Mouse (Mus musculus): Measurements from ENCODE around the gene Dapk2. TPM values are rescaled to one million over a fixed set of nuclear protein-coding genes. Genes with fewer than 3 reads are reported as not detected.

Dapk2 gene
- total RNA-seq (2022), result 1 to 10 TPM in 1 of 4 experiments, under 1 TPM in 3; 0.43 to 1.5 (median 0.69) TPM

DNA sequence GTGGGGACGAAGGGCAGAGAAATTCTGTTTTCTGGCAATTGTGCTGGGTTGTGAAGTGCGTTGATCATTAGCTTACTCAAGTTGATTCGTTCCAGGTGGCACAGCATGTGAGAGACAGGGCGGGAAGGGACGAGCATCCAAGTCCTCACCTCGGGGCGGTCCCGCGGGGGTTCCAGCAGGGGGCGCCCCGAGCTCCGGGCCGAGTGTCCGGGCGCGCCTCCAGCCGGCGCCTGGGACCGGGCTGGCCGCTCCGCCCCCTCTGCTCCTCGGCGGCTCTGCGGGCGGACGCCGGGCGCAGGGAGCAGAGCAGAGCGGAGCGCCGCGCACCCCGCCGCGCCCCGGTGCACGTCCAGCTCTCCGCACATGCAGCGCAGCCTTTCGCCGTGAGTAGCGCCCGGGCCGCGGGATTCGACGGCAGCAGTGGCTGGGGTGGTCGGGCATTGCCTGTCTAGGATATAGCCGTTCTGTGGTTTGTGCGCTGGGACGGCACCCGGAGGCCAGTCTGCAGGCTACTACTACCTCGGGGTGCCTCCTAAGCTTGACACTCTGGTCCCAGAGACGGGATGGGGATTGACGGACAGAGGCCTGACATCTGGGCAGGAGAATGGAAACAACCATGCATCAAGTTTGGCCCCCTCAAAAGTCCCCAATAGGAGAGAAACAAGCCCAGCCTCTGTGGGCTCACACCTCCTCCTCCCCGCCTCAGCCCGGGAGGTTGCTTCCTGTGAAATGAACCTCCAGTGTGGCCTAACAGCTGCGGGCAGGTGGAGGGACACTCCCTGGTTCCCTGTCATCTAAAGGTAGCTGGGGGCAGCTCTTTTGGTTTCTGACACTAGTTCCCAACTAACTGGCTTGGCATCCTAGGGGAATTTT is at the start of gene Dapk2:
Gene Dapk2, plus strand, starts transcription at position 266 of the 873 bp plus-strand sequence.
- peak in 1 of 2 experiments; percentile 52 for DNase-seq (ENCODE audit: low spot score in 2 of 2)

DNA sequence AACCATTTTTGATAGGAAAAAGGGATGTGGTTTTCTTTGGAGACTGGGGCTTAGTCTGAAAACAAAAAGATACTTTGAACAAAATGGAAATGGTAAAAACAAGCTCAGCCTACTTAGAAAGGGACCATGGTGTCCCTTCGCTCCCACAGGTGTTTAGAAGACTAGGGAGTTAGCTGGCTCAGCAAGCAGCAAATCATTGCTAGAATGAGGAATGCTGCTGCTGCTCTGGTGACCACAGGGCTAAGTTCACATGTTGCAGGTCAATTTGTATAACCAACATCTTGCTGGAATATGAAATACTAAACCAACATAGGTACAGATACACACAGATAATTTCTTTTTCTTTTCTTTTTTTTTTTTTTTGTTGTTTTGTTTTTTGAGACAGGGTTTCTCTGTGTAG is 48.4 kb upstream of the Dapk2 start:
- no peak for DNase-seq (ENCODE audit: low spot score in 2 of 2)

DNA sequence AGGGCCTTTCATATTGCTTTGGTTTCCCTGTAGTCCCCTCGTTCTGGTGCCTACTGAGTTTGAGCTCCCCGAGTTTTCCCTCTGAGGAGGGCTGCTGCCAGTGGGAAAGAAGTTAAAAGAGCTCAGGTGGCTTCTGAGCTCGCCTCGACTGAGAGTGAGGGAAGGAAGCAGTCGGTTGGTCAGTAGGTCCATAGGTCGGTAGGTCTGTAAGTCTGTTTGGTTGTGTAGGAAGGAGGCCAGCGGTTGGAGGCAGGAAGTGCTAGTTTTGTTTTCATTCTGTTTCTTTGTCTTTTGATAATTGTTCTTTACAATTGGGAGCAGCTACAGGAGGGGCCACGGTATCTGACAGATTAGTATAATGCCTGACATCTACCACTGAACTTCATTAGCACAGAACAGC is 47.9 kb upstream of the Dapk2 start:
- DNase-seq (ENCODE audit: low spot score in 2 of 2), result no peak

DNA sequence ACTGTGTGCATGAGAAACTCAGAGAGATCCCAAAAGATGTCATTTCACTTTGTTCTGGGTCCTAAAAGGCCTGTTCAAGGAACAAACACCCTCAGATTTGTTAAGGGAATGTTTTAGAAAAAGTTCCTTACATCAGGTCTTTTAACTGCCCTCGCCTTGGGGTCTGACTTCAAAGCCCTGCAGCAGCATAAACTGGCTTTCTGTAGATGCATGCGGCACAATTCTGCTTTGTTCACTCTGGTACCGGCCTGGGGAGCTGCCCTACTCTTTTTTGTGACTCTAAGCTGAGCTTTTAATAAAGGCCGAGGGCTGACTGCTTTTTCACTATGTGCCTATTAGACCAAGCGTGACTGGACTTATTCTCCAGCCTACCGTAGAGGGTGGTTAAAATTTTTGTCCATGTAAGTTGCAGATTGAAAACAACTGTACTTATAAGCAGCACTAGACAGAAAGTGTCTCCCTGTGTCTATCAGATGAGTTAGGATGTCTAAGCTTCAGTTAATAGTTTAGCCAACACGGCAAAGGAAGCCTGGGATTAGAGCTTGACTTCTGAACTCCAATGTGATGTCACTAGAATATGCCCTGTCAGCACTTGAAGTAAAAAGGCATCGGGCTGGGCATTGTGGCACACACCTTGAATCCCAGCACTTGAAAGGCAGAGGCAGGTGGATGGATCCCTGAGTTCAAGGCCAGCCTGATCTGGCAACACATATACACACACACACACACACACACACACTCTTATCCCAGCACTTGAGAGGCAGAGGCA is 47.2 kb upstream of the Dapk2 start:
- DNase-seq (ENCODE audit: low spot score in 2 of 2), result no peak

DNA sequence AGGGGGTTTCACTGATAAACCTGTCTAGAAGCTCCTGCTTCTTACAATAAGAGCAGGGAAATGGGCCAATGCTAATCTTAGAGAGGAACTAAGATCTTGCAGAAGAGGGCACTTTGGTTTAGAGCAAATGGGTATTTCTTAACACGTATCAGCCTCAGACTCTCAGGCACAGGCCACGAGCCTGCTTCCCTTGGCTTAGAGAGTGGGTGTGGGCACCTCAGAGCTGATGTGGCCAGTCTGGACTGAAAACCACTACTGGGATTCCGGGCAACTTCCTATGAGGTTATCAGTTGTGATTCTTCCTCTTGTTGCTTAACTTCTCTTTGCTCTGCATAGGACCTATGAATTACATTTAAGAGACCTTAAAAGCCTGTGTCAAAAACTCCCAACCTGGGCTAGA is 43.7 kb upstream of the Dapk2 start:
- no peak for DNase-seq (ENCODE audit: low spot score in 2 of 2)

DNA sequence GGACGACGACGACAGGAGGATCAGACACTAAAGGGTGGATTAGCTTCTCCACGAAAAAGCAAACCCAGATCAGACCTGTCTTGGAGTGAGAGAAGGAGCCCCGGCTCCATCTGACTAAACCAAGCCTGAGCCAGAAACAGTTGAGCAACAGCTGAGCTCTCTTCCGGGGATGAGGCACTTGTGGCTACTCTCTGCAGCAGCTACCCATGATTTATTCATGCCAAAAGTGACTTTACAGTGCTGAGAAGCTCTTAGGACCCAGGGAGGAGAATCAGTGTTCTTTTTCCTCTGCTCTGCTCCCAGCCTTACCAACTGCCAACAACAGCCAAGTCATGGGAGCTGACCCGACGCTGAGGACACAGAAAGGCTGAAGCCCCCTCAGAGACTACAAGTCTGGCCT is 41.1 kb upstream of the Dapk2 start:
- no peak for DNase-seq (ENCODE audit: low spot score in 2 of 2)

DNA sequence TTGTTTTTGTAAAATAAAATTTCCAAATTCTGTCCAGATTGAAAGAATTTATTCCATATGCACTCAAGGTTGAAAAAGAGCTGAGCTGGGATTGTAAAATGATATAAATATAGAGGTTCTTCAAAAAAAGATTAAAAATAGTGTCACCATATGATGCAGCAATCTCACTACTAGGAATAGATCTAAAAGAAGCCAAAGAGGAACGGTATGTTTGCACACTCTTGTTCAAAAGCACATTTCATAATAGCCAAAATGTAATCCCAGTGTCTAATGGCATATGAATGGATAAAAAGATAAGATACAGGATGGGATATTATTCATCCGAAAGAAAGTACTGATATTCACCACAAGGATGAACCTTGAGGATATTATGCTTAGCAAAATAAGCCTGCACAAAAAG is 38.5 kb upstream of the Dapk2 start:
- DNase-seq (ENCODE audit: low spot score in 2 of 2), result no peak

DNA sequence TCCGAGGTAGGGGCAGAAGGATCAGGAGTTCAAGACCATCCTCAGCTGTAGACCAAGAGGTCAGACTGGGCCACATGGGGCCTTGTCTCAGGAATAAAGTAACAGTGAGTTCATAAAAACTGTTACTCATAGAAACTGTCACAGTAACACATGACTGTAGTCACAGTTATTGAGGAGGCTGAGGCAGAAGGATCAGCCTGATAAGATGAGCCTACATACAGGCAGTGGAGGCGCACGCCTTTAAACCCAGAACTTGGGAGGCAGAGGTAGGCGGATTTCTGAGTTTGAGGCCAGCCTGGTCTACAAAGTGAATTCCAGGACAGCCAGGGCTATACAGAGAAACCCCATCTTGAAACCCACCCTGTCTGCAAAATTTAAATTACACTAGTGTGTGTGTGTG is 37.9 kb upstream of the Dapk2 start:
- no peak for DNase-seq (ENCODE audit: low spot score in 2 of 2)

DNA sequence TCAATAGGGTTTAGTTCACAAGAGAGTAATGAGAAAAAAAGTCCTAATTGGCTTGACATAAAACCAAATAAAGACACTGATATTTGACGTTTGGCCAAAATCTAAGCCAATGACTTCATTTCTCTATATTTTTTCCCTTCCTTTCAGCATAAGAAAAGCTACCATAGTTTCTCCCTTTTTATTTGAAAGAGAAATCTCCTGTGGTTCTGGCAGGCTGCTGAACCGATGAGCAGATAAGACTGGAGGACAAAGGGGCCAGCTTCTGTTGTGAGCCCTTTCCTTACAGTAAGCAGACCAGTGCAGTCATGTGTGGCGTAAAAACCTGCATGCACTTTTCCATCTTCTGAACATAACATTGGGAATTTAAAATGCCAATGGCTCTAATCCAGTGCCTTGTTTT is 37.1 kb upstream of the Dapk2 start:
- DNase-seq (ENCODE audit: low spot score in 2 of 2), result no peak

DNA sequence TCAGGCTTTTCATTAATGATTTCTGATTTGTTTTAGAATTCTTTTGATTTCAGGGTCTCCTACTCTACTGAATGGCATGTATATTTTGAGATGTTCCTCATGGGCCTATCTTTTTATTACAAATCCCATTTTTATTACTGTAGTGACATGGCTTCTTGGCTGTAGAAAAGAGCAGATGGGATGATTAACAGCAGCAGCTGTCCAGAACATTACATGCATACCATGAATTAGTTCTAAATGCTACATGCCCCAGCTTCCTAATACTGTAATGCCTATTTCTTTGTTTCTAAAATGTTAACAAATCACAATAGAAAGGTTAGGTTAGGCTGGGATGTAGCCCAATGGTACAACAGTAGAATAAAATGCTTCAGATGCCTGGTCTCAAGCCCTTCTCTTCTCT is 36.6 kb upstream of the Dapk2 start:
- DNase-seq (ENCODE audit: low spot score in 2 of 2), result no peak

DNA sequence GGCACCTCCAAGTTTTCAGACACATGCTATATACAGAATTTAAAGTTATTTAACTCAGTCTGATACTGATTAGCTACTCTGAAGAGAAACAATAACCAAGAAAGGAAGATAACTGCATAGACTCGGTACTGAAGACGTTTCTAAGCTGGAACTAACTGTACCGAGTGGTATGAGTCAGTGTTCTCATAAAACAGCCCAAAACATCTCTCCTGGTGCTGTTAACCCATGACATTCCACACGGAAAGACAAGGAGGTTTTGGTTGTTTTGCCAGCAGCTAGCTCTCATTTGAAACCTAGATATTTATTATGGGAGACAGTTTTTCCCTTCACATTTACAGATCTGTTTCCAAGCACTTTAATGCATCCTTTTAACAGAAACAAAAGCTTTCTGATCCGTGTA is 34.4 kb upstream of the Dapk2 start:
- no peak for DNase-seq (ENCODE audit: low spot score in 2 of 2)

DNA sequence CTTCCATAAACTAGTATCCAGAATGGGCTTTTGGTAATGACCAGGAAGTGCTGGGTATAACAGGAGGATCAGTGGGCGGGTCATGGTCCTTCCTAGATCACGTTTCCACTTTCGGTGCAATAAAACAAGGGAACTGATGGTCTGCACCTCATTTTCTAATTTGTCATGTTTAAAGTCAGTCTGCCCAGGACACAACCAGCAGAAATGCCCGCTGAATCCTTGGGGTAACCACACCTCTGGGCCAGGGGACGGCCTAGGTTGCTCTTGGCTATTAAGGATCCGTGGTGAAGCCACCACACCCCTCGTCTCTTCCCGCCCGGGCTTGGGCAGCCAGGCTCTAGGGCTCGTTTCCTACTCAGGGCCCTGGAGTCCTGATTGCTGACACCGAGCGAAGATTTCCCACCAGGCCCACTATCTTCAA is 33.9 kb upstream of the Dapk2 start:
- DNase-seq (ENCODE audit: low spot score in 2 of 2), result no peak

DNA sequence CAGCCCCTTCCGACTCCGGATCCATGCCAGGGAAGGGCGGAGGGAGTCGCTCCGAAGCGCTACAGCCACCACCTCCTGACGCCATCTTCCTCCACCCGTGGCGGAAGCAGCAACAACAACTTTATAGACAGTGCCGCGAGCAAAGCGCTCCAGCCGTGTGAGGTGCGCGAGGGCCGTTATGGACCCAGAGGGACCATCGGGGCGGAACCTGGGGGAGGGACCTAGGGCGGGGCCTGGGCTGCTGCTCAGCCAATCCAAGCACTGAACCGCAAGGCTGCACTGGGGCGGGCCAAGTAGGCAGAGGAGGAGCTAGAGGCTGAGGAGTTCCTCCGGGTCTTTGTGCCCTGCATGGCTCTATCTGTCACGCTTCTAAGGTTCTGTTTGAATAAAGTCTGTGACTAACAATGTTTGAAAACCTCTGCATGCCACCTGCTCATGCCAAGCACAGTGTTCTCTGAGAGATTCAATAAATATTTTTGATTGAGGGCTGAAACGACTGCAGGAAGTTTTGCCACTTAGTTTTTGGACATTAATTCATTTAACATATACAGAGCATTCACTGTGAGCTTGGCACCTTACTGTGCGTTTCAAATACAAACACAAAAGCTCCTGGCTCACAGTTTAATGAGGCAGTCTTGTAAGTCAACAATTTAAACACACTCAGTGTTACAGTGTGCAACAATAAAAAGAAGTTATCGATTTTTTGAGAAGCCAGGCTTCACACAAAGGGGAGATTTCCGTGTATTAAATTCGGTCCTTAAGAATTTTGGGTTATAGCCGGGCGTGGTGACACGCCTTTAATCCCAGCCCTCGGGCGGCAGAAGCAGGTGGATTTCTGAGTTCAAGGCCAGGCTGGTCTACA is 33.1 kb upstream of the Dapk2 start:
- peak; percentile 94 to 96 for DNase-seq (ENCODE audit: low spot score in 2 of 2)

DNA sequence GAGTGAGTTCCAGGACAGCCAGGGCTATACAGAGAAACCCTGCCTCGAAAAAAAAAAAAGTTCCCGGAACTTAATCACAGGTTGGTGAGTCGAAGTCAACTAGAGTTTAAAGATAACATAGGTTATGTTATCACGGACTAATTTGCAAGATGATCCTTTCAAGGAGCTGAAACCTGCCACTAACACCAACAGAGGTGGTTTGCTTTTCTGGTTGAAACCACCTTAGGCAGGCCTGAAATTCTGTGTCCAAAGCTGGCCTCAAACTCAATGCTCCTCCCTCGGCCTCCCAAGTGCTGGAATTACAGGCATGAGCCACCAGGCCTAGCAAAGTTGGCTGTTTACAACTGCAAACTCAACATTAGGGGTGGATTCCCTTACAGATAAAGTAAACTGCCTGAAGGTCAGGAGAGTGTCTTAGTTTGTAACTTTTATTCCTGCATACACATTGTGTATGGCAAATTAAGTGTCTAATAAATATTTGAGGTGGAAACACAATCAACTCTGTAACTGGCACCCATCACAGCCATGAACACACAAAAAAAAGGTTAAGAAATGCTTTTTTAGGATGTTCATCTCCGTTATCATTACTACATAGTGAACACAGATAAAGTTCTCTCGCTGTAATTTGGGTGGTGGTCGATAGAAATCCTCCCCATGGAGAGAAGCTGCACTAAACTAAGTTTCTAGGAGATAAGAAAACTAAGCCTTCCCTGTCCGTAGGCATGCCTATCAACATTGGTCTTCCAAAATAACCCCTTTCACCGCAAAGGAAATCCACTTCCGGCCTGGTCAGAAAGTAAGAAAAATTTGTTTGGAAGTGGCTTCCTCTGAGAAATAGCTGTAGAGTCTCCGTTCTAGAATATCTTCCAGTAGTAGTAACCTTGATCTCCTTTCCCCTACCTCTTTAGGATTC is 32.2 kb upstream of the Dapk2 start:
- no peak for DNase-seq (ENCODE audit: low spot score in 2 of 2)

DNA sequence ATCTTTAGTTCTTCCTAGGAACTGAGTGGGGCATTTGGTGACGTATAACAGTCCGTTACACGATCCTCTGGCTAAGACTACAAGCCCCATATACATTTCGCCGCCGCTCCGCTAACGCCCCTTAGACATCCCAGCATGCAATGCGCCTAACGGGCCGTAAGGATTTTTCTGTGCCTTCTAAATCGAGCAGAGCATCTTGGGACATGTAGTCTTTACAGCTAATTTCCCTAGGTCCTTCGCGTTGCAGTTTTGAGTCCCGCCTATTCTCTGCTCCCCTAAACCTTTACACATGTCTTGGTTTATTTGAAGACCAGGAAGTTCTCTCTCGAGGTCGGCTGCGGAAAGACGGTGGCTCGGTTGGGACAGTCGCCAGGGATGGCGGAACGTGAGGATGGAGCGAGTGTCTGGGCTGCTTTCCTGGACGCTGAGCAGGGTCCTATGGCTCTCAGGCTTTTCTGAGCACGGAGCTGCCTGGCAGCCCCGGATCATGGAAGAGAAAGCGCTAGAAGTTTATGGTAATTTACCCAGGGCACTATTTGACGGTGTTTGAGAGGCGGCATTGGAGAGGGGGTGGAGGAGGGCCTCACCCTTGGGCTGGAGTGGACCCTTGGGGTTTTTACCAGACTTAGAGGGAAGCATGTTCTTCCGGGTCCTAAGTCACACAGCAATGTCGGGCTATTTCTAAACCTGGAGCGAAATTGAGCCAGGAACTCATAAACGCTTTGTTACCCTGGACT is 31.4 kb upstream of the Dapk2 start, which contains the start of the genes Snx1 and Ciao2a:
Gene Snx1, minus strand, starts transcription at position 132 of the 737 bp plus-strand sequence.
Gene Ciao2a, plus strand, starts transcription at position 156 of the 737 bp plus-strand sequence.
- DNase-seq (ENCODE audit: low spot score in 2 of 2), result peak; percentile 95

DNA sequence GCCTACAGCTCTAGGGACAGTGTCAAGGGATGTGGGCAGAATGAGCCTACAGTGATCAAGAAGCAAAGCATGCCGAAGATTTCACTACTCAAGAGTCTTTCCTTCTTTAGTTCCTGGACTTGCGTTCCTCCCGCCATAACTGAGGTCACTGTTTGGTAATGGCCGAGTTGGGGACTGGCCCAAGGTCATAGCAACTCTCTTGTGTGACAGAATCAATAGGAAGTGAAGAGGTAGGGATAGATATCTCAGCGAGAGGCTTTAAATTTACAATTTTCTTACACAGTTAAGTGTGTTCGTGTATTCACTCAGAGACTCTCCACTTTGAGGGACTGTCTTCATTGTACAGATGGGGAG is 30.9 kb upstream of the Dapk2 start:
- DNase-seq (ENCODE audit: low spot score in 2 of 2), result no peak

DNA sequence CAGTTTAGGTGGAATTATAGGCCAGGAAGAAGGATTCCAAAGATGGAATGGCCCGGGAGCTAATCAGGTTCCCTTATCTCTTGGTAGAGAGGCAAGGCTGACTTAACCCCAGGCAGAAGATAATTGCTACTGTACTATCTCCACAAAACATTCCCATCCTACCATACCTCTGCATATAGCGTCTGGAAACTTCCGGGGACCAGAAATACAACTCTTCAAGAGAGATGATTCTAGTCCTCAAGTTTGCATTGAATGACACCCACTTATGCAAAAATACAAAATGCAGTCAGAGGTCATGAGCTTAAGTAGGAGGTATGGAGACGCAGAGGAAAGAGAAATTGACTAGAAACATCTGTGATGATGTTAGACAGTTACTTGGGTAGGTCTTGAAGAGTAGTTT is 30.1 kb upstream of the Dapk2 start:
- DNase-seq (ENCODE audit: low spot score in 2 of 2), result no peak

DNA sequence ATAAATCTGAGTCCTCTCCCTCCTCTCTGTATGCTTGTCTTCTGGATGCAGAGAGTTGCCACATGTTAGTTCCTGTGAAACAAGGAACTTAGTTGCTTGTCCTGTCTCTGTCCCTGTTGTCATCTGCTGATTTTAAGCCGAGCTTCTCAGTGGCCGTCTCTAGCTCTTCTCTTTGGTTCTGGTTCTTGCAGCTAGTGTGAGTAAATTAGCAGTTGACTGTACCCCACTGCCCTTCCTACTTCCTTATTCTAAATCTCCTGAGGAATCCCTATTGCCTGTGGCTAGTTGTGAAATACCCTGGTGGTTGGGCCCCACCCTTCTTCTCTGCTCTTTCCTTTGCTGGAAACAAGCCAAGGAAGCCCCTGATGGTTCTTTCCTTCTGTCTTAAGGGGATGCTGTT is 26.6 kb upstream of the Dapk2 start:
- no peak for DNase-seq (ENCODE audit: low spot score in 2 of 2)

DNA sequence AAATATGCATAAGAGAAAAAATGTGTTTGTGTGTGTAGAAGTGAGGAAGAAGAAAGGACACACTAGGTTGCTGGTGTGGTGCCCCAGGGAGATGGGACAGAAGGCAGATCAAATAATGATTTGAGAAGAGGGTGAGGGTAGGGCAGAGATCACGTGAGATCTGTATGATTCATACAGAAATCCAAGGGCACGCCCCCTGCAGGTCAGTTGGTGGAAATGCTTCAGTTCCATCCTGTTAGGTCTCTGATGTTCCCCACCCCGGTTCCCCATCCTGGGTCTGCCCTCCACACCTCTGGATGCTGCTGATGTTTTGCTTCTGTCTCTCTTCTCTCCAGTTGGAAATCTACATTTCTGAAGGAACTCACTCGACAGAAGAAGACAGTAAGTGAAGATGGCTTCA is 22.1 kb upstream of the Dapk2 start:
- DNase-seq (ENCODE audit: low spot score in 2 of 2), result no peak

DNA sequence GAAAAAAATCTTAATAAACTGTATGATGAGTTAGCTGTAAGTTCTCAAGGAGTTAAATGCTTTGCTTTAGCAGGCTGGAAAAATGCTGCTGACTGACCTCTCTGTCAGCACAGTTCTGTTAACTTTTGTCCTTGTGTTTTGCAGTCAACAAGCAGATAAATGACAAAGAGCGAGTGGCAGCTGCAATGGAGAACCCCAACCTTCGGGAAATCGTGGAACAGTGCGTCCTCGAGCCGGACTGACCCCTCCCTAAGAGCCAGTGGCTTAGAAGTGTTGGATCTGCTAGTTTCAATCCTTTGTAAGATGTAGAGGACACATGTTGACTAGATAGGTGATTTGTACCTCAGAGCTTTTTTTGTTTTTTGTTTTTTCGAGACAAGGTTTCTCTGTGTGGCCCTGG is 19.8 kb upstream of the Dapk2 start:
- DNase-seq (ENCODE audit: low spot score in 2 of 2), result no peak
